Mouse (Mus musculus): ENCODE measurements at regions not wholly inside any gene's neighbourhood (a gene's known extent, or its start where the extent isn't known, plus 50 kb on each side); places are given as distances from the start of the nearest gene placed in this dataset.

DNA sequence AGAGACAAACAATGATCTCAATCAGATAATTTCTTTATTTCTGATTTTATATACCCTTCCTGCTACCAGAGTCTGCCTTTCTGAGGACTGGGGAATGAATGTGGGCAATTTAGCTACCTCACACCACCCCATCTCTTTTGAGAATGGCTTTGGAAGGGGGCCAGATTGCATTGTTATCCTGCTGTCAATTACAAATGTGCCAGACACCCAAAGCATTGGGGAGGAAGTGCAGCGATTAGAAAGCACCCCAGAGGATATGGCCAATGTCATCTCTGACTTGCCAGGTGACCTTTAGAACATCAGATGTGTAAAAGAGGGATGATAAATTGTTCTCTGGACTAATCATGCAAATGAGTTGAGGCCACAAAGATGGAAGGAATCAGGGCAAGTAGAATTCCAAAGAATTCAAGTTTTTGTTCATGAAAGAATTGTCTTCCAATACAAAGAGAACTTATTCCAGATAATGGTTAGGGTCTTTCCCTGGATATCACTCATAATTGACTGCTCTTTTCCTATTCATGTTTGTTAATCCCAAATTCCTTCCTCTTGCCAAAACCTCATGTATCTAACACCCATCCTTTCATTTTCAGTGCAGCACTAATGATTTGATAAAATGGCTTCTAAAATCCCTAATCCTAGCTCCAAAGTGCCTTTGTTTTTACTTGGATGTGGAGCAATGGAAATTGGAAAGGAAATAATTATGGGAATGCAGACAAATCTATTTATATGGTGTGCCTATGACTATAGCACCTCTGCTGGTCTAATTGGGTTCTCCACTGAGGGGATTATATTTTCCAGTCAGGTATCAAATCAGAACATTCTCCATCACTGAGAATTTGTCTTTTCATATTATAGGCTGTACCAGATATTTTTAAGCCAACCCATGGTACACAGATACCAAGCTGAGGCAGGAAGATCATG, 89.1 kb upstream of the Chl1 start:
- Histone ChIP-seq H3K4me3 (replicated peaks) (no peak overlapping the region), H3K9ac (no peak overlapping the region), H3K4me1 (no peaks in the 10 kb centered on the region), H3K4me2 (replicated peaks) (no peak overlapping the region), H3K27me3 (no peaks in the 10 kb centered on the region), H3K9me3 (replicated peaks) (no peaks in the 10 kb centered on the region), H3K27ac (replicated peaks) (no peak overlapping the region), H3K36me3 (no peaks in the 10 kb centered on the region)
- 78% methylated on average over 1 of the region's 1 CpGs for WGBS
- ATAC-seq (ENCODE audit: insufficient number of reproducible peaks, low FRiP score, low TSS enrichment, low read depth) = no peak

DNA sequence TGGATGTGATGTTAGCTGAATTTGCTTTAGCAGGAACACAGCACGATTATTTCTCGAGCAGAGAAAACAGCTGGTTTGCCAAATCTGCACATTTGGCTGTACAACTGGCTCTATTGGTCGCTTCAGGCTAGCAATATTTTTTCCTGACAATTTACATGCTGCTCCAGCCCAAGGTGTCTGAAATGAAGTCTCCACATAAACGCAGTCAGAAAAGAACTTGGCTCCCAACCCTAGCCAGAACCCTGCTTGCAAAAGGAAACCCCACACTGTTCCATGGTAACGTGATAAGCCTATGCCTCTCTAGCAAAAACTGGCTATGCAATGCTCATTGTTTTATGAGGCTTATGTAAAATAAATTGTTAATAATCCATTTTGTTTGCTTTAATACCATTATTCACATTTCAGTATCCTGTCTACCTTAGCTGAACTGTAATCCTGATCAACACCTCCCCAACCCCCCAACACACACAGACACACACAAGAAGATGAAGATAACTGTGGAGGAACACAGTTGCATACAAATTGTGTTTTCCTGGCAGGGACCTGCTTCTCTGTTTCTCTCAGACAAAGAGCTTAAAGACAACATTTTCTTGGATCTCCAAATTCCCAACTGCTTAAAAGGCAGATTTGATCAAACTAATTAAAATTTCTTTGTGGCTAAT, 79.3 kb upstream of the Chl1 start:
- Histone ChIP-seq H3K36me3 (no peaks in the 10 kb centered on the region), H3K27ac (replicated peaks) (no peak overlapping the region), H3K4me3 (replicated peaks) (no peak overlapping the region), H3K27me3 (no peaks in the 10 kb centered on the region), H3K4me1 (no peaks in the 10 kb centered on the region), H3K4me2 (replicated peaks) (no peak overlapping the region), H3K9me3 (replicated peaks) (no peaks in the 10 kb centered on the region), H3K9ac (no peak overlapping the region)
- 53% methylated on average over 5 of the region's 5 CpGs for WGBS
- no peak for ATAC-seq (ENCODE audit: insufficient number of reproducible peaks, low FRiP score, low TSS enrichment, low read depth)

DNA sequence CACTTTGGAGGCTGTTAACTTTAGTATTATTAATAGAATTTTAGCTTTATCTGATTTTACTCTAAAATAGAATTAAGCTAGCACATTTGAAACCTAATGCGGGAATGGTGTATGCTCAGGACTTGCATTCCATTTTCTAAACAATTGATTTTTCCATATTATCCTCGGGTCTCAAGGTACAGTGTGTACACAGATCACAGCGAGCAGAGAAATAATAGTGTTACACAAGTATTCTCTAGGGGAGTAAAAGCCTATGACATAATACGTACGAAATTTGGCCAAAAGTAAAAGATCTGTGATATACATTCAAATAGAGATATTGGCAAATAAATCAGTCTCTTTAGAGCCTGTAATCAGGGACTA, 78.8 kb upstream of the Chl1 start:
- no peak overlapping the region for H3K9ac ChIP-seq
- H3K4me3 ChIP-seq (replicated peaks) = no peak overlapping the region
- no peaks in the 10 kb centered on the region for H3K36me3 ChIP-seq
- H3K27ac ChIP-seq (replicated peaks) = no peak overlapping the region
- no peak for ATAC-seq (ENCODE audit: insufficient number of reproducible peaks, low FRiP score, low TSS enrichment, low read depth)
- H3K9me3 ChIP-seq (replicated peaks) = no peaks in the 10 kb centered on the region
- WGBS = 73% methylated on average over 5 of the region's 5 CpGs
- H3K27me3 ChIP-seq = no peaks in the 10 kb centered on the region
- H3K4me1 ChIP-seq = no peaks in the 10 kb centered on the region
- no peak overlapping the region for H3K4me2 ChIP-seq (replicated peaks)
